Mouse (Mus musculus) heart, embryonic 14.5 days (tissue): ENCODE results near the gene Hps3. TPM values are rescaled to one million over a fixed set of nuclear protein-coding genes. Genes with fewer than 3 reads are reported as not detected.

Source experiments
- ATAC-seq: fragments of 200-750 bp; cut with Nextera tagmentation; 2 replicates; pipeline ENCODE4 v1.8.0; 2017; ENCODE audit warnings: low read depth, moderate TSS enrichment; ENCODE audit not compliant: insufficient number of reproducible peaks, insufficient read depth, low FRiP score
- H3K27ac ChIP-seq, 2 experiments: fragments of 200-500 bp in 1 of 2; fragments of 300-500 bp in 1 of 2; sonication (generic) in 1 of 2; replicated peaks in 1 of 2; 2 replicates each; pipeline ENCODE4 v1.5.1; 2012 to 2014; ENCODE audit warnings: low read depth in 2 of 2, low read length in 2 of 2, control low read depth in 1 of 2, mild to moderate bottlenecking in 1 of 2, mixed read lengths in 1 of 2; ENCODE audit not compliant: control insufficient read depth in 1 of 2, insufficient read depth in 1 of 2
- H3K27me3 ChIP-seq: fragments of 300-500 bp; sonication (generic); 2 replicates; pipeline ENCODE4 v1.6.1; 2014; ENCODE audit warnings: mild to moderate bottlenecking, low read length, control low read depth; ENCODE audit not compliant: control insufficient read depth, insufficient read depth
- H3K36me3 ChIP-seq: fragments of 300-500 bp; sonication (generic); 2 replicates; pipeline ENCODE4 v1.6.1; 2014; ENCODE audit warnings: mild to moderate bottlenecking, control low read depth, low read length, mixed read lengths; ENCODE audit not compliant: control insufficient read depth, insufficient read depth
- H3K4me1 ChIP-seq, 2 experiments: fragments of 200-500 bp in 1 of 2; fragments of 300-500 bp in 1 of 2; sonication (generic) in 1 of 2; 2 replicates each; pipeline ENCODE4 v1.6.1; 2012 to 2014; ENCODE audit warnings: low read length in 2 of 2, control low read depth in 1 of 2, mixed read lengths in 1 of 2; ENCODE audit not compliant: control insufficient read depth in 2 of 2, insufficient read depth in 2 of 2
- H3K4me2 ChIP-seq: fragments of 300-500 bp; sonication (generic); 2 replicates; pipeline ENCODE4 v1.6.1; 2014; ENCODE audit warnings: mild to moderate bottlenecking, low read length
- H3K4me3 ChIP-seq, 2 experiments: fragments of 200-500 bp in 1 of 2; fragments of 300-500 bp in 1 of 2; sonication (generic) in 1 of 2; 2 replicates each; pipeline ENCODE4 v1.5.1; 2012 to 2014; ENCODE audit warnings: low read length in 2 of 2, mild to moderate bottlenecking in 2 of 2, control low read depth in 1 of 2, low read depth in 1 of 2, moderate library complexity in 1 of 2; ENCODE audit not compliant: control insufficient read depth in 1 of 2, insufficient read depth in 1 of 2
- H3K9ac ChIP-seq: fragments of 300-500 bp; sonication (generic); 2 replicates; pipeline ENCODE4 v1.6.1; 2014; ENCODE audit warnings: mild to moderate bottlenecking, low read length
- H3K9me3 ChIP-seq: fragments of 300-500 bp; sonication (generic); 2 replicates; pipeline ENCODE4 v1.6.1; 2016; ENCODE audit warnings: low read length, control low read depth; ENCODE audit not compliant: control insufficient read depth
- WGBS: fragments of 180-500 bp; shearing (Covaris S2); extraction: QIAGEN DNeasy Blood & Tissue Kit; methylation state at CpG from one replicate; pipeline ENCODE4 v1.1.7; 2014; 5-methylcytosine and 5-hydroxymethylcytosine counted together
- polyA plus RNA-seq: library from polyadenylated mRNA; unstranded; fragments of >200 nt; fragmentation: Nextera tagmentation; extraction: Ambion mirVana; gene quantifications from 2 replicates; pipeline ENCODE4 v1.2.1, GENCODE M21; 2014

Gene Hps3
- polyA plus RNA-seq, 1 experiment from 2014 or later, result 12.0 TPM

DNA sequence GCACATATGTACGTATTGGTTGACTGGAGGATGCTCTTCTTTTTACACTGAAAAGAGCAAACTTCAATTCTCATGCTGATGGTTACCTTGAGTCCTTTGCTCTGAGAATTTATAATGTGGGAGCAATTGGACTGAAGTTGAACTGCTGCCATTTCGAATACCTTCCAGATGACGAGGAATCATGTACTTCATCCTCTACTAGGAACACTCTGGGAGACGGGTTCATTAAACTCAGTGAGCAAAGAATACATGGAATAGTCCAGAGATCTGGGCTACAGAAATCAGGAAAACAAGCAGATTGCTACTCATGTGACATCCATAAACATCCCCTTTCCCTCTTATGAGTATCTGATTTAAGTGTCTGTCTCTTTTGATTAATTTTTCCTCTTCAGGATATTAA, 954 bp upstream of the Hps3 start:
- ATAC-seq, result no peak
- 79% methylated on average over 4 of the region's 4 CpGs for WGBS
- no peak overlapping the region for H3K4me3 ChIP-seq

DNA sequence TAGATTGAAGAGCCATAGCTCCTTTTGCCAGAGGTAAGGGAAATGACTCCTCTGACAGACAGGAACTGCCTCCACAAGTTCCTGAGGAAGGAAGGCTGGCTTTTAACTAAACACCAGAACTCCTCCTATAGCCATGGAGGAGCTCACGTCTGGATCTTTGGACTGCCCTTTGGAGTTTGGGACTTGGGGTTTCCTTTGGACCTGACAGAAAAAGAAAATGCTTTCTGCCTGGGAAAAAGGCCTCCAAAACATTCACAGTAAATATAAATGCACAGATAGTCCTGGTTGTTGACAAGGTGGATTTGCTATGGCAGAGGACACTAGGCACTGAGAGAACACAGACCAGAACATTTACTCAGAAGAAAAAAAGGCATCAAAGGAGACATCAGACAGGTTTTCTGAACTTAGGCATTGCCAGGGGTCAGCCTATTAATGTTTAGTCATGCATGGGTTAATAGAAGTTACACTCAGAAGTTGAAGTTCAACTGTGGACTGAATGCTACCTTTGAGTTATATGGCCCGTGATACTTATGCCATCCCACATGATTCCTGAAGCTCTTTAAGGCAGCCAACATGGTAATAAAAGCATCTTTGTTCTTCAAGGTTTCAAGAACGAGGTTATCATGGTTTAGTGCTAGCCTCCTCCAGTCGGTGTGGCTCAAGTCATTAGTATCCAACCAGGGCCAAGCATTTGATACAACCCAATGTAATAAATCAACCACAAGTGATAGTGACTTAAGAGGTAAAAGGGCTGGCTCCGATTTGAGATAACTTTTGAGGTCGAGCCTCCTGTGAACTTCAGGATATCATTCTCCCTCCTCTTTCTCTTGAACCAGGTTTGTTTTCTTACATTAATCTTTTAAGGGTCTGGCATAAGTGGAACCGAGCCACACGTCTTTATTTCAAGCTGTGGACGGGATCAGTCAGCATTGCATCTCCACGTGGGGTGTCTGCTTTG, 1.1 kb downstream of the Hps3 start:
- Histone ChIP-seq H3K4me3 (peak overlapping the region; percentile 90 to 93), H3K9ac (peak overlapping the region; percentile 77), H3K36me3 (peaks cover 11% of the 10 kb centered on the region), H3K9me3 (no peaks in the 10 kb centered on the region), H3K27me3 (no peaks in the 10 kb centered on the region), H3K4me1 (peaks cover 6 to 16% of the 10 kb centered on the region in 2 experiments; a peak in 3 of 4 replicates), H3K27ac (peak overlapping the region; percentile 59 to 64), H3K4me2 (peak overlapping the region; percentile 91)
- WGBS, result 15% methylated on average over 10 of the region's 10 CpGs
- ATAC-seq, result no peak

More for the DNA sequence above, 954 bp upstream of the Hps3 start:
- H3K36me3 ChIP-seq, result no peaks in the 10 kb centered on the region
- H3K4me2 ChIP-seq, result no peak overlapping the region
- H3K4me1 ChIP-seq, result peaks cover 6 to 16% of the 10 kb centered on the region in 2 experiments; a peak in 3 of 4 replicates
- H3K9ac ChIP-seq, result no peak overlapping the region
- no peaks in the 10 kb centered on the region for H3K27me3 ChIP-seq
- no peak overlapping the region for H3K27ac ChIP-seq
- H3K9me3 ChIP-seq, result no peaks in the 10 kb centered on the region

DNA sequence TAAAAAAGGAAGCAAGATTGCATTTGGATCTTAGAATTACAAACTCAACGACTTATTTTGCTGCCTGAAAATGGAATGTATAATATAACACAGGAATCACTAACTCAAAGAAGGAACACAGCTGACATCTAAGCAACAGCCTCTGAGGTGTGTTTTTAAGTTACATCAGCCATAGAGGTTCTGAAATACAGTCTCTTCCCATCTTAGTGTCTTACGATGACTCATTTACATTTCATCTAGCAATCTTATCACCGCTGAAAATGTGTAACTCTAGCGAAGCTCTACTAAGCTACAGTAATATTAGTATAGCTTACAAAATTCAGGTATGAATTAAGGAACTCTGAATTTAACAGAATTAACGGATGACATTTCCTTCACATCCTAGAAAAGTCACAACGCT, 4.3 kb downstream of the Hps3 start:
- H3K4me2 ChIP-seq, result no peak overlapping the region
- H3K4me3 ChIP-seq, result no peak overlapping the region
- ATAC-seq, result no peak
- no peaks in the 10 kb centered on the region for H3K27me3 ChIP-seq
- peaks cover 35% of the 10 kb centered on the region for H3K36me3 ChIP-seq
- WGBS, result 83% methylated on average over 6 of the region's 6 CpGs
- H3K27ac ChIP-seq, result no peak overlapping the region
- peaks cover 6 to 16% of the 10 kb centered on the region in 2 experiments; a peak in 3 of 4 replicates for H3K4me1 ChIP-seq
- no peak overlapping the region for H3K9ac ChIP-seq
- no peaks in the 10 kb centered on the region for H3K9me3 ChIP-seq

DNA sequence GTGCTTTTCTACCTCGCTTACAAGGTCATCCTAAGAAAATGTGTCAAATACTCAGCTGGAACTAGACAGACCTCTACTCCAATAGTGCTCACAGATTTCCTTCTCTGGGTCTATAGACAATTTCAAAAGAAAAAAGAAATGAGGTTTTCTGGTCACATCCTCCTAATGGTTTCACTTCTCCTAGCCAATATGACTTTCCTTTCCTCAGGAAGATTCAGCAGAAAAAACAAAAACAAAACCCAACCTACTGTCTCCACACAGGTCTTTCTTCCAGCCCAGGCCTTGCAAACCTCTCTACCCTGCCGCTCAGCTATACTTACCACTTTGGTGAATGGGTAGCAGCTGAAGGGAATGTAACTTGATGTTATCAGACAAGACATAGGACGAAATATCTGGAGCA, 6.5 kb downstream of the Hps3 start:
- WGBS, result 87% methylated on average over 3 of the region's 3 CpGs
- Histone ChIP-seq H3K27me3 (no peaks in the 10 kb centered on the region), H3K4me2 (no peak overlapping the region), H3K4me3 (no peak overlapping the region), H3K9me3 (no peaks in the 10 kb centered on the region), H3K4me1 (peaks cover 2 to 3% of the 10 kb centered on the region in 2 experiments; a peak in 2 of 4 replicates), H3K9ac (no peak overlapping the region), H3K27ac (no peak overlapping the region), H3K36me3 (peaks cover 57% of the 10 kb centered on the region)
- no peak for ATAC-seq

DNA sequence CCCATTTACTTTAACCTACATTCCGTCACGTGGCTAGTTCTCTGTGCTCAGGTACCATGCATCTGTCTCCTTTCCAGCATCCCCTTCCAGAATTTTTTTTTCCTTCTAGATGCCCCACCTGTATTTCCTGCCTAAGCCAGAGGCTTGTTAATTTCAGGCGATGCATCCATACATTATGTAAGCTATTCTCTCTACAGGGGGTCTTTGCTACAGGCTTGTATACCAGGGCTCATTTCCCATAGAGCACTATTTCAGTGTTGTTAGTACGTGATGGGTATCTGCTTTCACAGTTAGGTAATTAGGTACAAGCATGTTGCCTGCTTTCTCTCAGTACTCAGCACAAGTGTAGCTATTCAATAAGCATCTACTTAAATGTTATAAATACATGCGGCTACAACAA, 7.3 kb downstream of the Hps3 start:
- Histone ChIP-seq H3K9ac (no peak overlapping the region), H3K4me1 (no peaks in the 10 kb centered on the region), H3K4me3 (no peak overlapping the region), H3K27me3 (no peaks in the 10 kb centered on the region), H3K36me3 (peaks cover 61% of the 10 kb centered on the region), H3K4me2 (no peak overlapping the region), H3K9me3 (no peaks in the 10 kb centered on the region), H3K27ac (no peak overlapping the region)
- no peak for ATAC-seq
- 86% methylated on average over 5 of the region's 5 CpGs for WGBS

DNA sequence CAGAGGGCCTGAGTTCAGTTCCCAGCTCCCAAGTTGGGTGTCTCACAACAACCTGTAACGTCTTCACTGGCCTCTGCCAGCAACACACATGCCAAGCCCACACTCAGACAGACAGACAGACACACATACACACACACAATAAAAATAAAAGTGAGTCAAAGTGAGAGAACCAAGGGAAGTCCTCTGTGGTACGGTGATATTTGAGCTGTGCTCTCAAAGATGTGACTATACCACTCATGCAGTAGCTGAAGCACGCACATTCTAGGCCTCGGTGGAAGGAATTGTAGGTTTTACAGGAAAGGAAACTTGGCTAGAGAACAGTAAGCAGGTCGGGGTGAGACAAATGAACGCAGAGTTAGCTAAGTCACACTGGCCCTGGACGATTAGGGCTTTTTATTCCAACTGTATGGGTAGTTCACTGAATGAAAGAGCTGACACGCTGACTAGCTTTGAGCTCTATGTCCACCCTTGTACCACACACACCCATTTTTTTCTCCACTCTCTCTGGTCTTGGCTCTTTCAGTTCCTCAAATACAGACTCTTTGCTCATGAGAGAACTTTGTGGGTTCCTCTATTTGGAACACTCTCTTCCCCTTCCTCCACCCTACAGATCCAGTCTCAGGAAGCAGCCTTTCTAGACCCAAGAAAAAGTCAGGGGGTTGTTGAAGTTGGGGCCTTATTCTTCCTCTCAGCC, 8.0 kb downstream of the Hps3 start:
- Histone ChIP-seq H3K9me3 (no peaks in the 10 kb centered on the region), H3K4me3 (no peak overlapping the region), H3K27ac (no peak overlapping the region), H3K27me3 (no peaks in the 10 kb centered on the region), H3K9ac (no peak overlapping the region), H3K36me3 (peaks cover 67% of the 10 kb centered on the region), H3K4me1 (no peaks in the 10 kb centered on the region), H3K4me2 (no peak overlapping the region)
- 93% methylated on average over 8 of the region's 8 CpGs for WGBS
- ATAC-seq, result no peak

DNA sequence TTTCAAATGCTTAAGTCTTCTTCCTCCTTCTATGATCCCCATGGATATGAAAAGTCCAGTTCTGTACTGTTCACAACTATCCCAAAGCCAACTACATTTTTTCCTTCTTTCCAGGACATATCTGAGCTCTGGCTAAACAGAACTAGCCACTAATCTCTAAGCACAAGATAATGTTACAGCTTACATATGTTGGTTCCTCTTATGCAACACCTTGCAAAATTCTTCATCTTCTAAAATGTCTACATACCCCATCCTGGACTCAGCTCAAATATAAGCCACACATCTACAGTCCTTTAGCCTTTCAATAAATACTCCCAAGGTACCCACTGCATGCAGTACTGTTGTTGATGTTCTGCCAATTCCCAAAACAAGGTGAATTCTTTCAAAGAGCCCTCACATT, 8.6 kb downstream of the Hps3 start:
- Histone ChIP-seq H3K4me1 (no peaks in the 10 kb centered on the region), H3K4me3 (no peak overlapping the region), H3K9ac (no peak overlapping the region), H3K27me3 (no peaks in the 10 kb centered on the region), H3K36me3 (peaks cover 71% of the 10 kb centered on the region), H3K27ac (no peak overlapping the region), H3K4me2 (no peak overlapping the region), H3K9me3 (no peaks in the 10 kb centered on the region)
- ATAC-seq, result no peak
